Mouse (Mus musculus) left cerebral cortex, postnatal 36 days (tissue): ENCODE measurements around the gene Cnbp. TPM values are rescaled to one million over a fixed set of nuclear protein-coding genes. Genes with fewer than 3 reads are reported as not detected.
A peak's percentile ranks its signal among the peaks of the same experiment; 100 is the strongest.

ENCODE experiments used
- DNase-seq, 2 experiments: peaks; one replicate each; pipeline ENCODE4 v3.0.0; 2021 to 2022; ENCODE audit warnings: low spot score in 2 of 2, mixed read lengths in 1 of 2
- intact Hi-C: fragments of 180-260 bp; cut with DNase I; formaldehyde crosslinking; loops from one replicate; pipeline ENCODE4 v1.15.1; 2025
- total RNA-seq, 2 experiments: library from RNA; stranded (reverse); gene quantifications; 2 replicates each; pipeline ENCODE4 v1.2.3; 2021

Gene Cnbp
- total RNA-seq, 2 experiments from 2014 or later, result 248 to 250 TPM

- DNase-seq, result no peak
- intact Hi-C loops, result no loop called here
Measured at GRCm38 (mm10) chr6:87853446-87853845, 2.5 kb upstream of the Cnbp start.

- intact Hi-C loops, result loop anchor here (1.0 to 2.0 kb wide), 2 partner anchors 14 to 35 kb away; partner anchors contain the start of genes Copg1 and Isy1
Measured at GRCm38 (mm10) chr6:87851871-87852270, 965 bp upstream of the Cnbp start.

GRCm38 (mm10) chr6:87850155-87850899 lies 579 bp downstream of the Cnbp start:
- intact Hi-C loops, result loop anchor here (2.0 kb wide), 1 partner anchor 36 kb away; the partner anchor contains the start of gene Copg1
- peak in 1 of 2 experiments; percentile 68 for DNase-seq

More at GRCm38 (mm10) chr6:87851871-87852270, 965 bp upstream of the Cnbp start:
- DNase-seq, result no peak

DNA sequence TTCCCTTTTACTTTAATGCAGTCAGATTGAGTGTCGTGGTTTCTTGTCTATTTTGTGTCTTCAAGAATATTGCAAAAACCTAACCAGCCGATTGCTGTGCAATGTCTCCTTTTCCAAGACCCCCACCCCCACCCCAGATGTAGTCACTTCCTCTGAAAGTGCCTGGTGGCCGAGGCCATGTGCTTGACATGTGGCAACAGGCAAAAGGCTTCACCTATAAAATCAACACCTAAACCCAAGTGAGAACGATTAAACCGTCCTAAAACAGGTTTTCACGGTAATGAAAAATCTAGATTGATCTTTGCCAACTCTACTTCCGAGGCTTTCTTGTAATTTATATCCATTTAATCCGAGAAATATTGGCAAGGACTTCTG lies 1.1 kb downstream of the Cnbp start:
- intact Hi-C loops, result loop anchor here (2.0 kb wide), 1 partner anchor 37 kb away; the partner anchor contains the start of gene Copg1
- no peak for DNase-seq

- intact Hi-C loops, result no loop called here
- no peak for DNase-seq
Measured at GRCm38 (mm10) chr6:87846813-87847212, 4.1 kb downstream of the Cnbp start.

DNA sequence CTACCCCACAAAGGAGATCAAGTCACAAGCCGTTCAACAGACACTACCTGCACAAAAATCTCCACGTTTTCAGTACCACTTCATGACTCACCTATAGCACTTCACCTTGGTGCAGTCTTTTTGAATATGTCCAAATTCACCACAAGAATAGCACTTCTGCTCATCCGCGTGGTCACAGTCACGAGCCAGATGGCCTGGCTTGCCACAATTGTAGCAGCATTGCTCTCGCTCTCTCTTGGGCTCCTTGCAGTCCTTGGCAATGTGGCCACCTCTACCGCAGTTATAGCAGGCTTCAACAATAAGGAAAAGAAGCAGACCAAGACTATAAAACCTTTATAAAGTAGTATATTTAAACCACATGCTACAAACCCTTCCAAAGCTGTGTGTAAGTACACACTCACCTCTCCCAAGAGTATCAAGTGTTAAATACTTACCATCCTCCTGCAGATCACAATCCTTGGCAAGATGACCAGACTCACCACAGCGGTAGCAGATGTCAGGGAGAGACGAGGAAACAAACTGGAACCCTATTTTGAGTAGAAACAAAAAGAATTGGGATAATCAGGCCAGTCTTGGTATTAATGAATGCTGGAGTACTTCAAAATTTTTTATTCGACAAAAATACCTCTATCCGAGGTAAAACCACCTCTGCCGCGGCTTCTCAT lies 5.7 kb downstream of the Cnbp start:
- intact Hi-C loops, result no loop called here
- DNase-seq, result no peak

DNA sequence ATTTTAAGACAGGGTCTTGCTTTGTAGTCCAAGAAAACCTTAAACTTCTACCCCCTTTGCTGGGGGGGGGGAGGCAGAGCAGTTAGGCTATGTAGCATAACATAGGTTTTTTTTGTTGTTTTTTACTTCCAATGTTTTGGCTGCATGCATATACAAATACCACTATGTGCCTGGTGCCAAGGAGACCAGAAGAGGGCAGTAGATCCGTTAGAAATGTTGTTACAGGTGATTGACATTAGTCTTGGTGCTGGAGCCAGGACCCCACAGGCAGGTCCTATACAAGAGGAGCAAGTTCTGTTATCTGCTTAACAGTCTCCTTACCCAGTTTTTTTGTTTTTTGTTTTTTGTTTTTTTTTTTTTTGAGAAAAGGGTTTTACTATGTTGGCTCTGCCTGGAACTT lies 8.7 kb downstream of the Cnbp start:
- no peak for DNase-seq
- intact Hi-C loops, result no loop called here

GRCm38 (mm10) chr6:87841635-87842034 lies 9.3 kb downstream of the Cnbp start:
- intact Hi-C loops, result no loop called here
- DNase-seq, result no peak

DNA sequence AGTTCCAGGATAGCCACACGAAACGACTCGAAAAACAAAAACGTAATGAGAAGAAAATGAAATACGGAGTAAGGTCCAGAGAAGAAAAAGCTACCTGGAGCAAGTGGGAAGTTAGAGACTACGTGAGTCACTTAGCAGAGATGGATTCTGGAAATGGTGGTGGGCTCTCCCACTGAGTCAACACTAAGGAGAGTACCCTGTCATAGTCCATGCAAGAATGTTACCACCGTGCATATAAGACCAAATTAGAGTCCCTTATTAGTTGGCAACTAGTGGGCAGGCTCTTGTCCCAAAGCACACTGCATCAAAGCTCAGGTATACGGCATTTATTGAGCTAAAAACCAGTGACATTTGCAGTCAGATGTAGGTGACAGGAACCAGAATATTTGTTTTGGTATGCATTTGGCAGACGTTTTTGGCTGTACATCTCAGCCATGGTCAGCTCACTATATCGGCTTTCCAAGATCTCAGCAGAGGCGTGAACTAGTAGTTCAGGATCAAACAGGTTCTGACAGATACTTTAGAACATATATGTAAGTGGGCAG lies 11.0 kb downstream of the Cnbp start:
- intact Hi-C loops, result loop anchor here (5.0 to 10.0 kb wide), 3 partner anchors 47 to 145 kb away; partner anchors contain the start of genes Copg1 and H1fx

DNA sequence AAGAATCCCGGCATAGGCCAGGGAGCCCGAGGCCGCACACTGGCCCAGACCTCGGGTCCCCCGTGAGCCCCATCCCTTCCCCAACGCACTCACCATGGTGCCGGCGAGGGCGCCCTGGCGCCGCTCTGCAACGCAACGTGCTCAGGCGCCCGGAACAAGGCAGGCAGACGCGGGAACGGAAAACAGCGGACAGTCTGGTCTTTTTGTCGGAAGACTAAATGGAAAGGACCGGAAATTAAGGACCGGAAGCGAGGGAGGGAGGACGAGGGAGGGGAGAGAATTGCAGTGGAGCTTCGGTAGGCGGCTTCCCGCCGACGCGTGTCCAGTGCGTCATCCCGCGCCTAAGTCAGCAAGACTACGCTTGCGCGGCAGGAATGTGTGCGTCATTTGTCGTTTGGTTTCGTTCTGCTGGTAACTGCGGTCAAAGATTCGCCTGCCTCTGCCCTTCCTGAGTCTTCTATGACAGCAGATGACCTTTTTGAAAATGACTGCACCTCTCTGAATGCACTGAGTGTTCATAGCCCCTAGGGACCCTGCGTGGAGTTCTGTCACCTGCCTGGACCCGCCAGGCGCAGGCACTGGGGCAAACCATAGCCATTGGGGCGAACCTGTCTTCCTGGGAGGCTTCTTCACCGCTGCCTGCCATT lies 12.2 kb downstream of the Cnbp start, which contains the start of gene Isy1:
Isy1 (minus strand) TSS at position 248 of the 647 bp plus-strand sequence.
- peak; percentile 95 to 96 for DNase-seq
- intact Hi-C loops, result loop anchor here (1.0 to 10.0 kb wide), 4 partner anchors 13 to 146 kb away; partner anchors contain the start of genes Cnbp, Copg1 and H1fx

More for the DNA sequence above, 11.0 kb downstream of the Cnbp start:
- no peak for DNase-seq

DNA sequence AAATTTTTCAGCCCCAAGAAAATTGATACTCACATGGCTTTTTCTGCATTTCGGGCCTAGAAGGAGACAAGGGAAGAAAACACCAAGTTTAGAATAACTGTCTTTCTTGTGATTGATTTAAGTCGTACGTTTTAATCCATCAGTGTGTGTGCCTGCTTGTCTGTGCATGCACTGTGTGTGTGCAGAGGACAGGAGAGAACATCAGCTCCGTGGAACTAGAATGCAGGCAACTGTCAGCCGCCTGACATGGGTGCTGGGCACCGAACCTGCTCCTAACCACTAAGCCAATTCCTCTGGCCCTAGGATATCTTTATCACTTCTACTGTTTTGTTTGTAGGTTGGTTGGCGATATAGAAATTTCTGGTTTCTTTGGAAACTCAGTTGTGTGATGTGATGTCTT lies 15.2 kb downstream of the Cnbp start, which contains the start of gene Gm45140:
Gm45140 (minus strand) TSS at position 101 of the 400 bp plus-strand sequence.
- no peak for DNase-seq
- intact Hi-C loops, result loop anchor here (5.0 to 10.0 kb wide), 3 partner anchors 52 to 149 kb away; partner anchors contain the start of genes Copg1 and H1fx

GRCm38 (mm10) chr6:87820366-87820765 lies 30.5 kb downstream of the Cnbp start:
- intact Hi-C loops, result no loop called here
- DNase-seq, result no peak

DNA sequence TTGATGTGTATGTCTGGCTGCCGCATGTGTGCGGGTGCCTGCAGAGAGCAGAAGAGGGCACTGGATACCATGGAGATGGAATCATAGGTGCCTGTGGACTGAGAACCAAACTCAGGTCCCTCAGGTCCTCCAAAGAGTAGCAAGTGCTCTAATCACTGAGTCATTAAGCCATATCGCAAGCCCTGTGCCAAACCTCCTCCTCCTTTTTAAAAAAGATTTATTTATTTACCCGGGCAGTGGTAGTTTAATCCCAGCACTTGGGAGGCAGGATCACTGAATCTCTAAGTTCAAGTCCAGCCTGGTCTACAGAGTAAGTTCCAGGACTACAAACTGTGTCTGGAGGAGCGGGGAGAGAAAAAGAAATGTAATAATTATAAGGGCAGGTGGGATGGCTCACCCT lies 36.4 kb downstream of the Cnbp start:
- intact Hi-C loops, result no loop called here
- no peak for DNase-seq

DNA sequence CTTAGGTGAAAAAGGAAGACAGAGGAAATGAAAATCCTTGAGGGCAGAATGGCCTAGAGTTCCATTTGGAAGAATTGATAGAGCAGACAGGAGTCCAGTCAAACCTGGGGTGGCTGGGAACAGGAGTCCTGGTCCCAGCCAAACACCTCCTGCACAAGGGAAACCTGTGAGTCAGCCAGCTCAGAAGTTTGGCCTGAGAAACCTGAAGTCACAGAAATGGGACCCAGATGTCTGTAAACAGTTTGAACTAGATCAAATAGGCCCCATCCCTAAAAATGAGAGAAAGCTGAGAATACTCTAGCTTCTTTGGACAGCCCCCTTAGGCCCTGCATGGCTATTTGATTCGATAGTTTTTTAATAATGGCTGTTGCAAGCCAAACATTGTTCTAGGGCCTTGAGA lies 38.2 kb downstream of the Cnbp start:
- no peak for DNase-seq

GRCm38 (mm10) chr6:87811675-87812338 lies 39.1 kb downstream of the Cnbp start, which contains the start of gene Rab43:
Gene Rab43 (minus strand): TSS chr6:87812164.
- DNase-seq, result peak; percentile 88 to 91
- intact Hi-C loops, result no loop called here

More for the DNA sequence above, 38.2 kb downstream of the Cnbp start:
- intact Hi-C loops, result no loop called here

GRCm38 (mm10) chr6:87810713-87811669 lies 39.9 kb downstream of the Cnbp start:
- intact Hi-C loops, result no loop called here
- DNase-seq, result peak; percentile 36 to 64

DNA sequence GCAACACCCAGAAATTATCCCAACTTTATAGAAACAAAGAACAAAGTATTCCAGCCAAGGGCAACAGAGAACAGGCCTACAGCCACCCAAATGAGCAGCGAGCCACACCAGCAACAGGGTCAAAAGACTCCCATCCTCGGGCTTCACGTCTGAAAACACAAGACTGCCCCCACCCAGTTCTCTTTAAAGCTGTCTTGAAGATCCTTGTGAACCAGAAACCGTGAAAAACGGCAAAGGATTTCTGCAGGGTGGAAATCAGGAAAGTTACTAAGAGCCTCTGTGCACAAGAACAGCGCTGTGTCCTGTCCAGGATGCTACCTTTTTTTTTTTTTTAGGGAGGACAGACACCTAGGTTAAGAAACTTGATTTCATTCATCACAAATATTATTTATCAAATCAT lies 40.6 kb downstream of the Cnbp start:
- no peak for DNase-seq
- intact Hi-C loops, result no loop called here

- intact Hi-C loops, result no loop called here
- DNase-seq, result no peak
Measured at GRCm38 (mm10) chr6:87809651-87810161, 41.2 kb downstream of the Cnbp start.
